Mouse (Mus musculus) G1E (cell line): ENCODE data around the gene Stambpl1. TPM values are rescaled to one million over a fixed set of nuclear protein-coding genes. Genes with fewer than 3 reads are reported as not detected.

Source experiments
- ATAC-seq: 2 replicates; pipeline ENCODE4 v1.8.0; 2016; ENCODE audit warnings: mild to moderate bottlenecking; ENCODE audit not compliant: insufficient number of reproducible peaks, poor library complexity, low FRiP score, severe bottlenecking; ENCODE audit errors: extremely low read depth
- DNase-seq: peaks from one replicate; pipeline ENCODE4 v3.0.0; 2012; ENCODE audit warnings: low spot score
- H3K27me3 ChIP-seq: 2 replicates; pipeline ENCODE4 v1.6.1; 2012; ENCODE audit warnings: mild to moderate bottlenecking, low read length, inconsistent platforms; ENCODE audit not compliant: insufficient read depth
- H3K36me3 ChIP-seq: replicated peaks from 2 replicates; pipeline ENCODE3; 2012; ENCODE audit warnings: mild to moderate bottlenecking, inconsistent platforms
- H3K4me1 ChIP-seq: 2 replicates; pipeline ENCODE4 v1.6.1; 2012; ENCODE audit warnings: low read depth, low read length, inconsistent platforms, mixed read lengths; ENCODE audit not compliant: insufficient read depth
- H3K4me3 ChIP-seq: 2 replicates; pipeline ENCODE4 v1.5.1; 2012; ENCODE audit warnings: low read depth, mild to moderate bottlenecking, inconsistent platforms, low read length, moderate library complexity, mixed read lengths
- H3K9me3 ChIP-seq: replicated peaks from 2 replicates; pipeline ENCODE4 v1.6.1; 2012; ENCODE audit warnings: inconsistent platforms
- CTCF ChIP-seq: IDR thresholded peaks from 2 replicates; pipeline ENCODE4 v1.5.1; 2012; ENCODE audit warnings: low read depth, low read length, inconsistent platforms, mixed read lengths
- GATA1 ChIP-seq: IDR thresholded peaks from 2 replicates; pipeline ENCODE4 v1.6.1; 2012; ENCODE audit warnings: borderline replicate concordance, low read length, inconsistent platforms, mixed read lengths
- GATA2 ChIP-seq: IDR thresholded peaks from 2 replicates; pipeline ENCODE4 v1.6.1; 2012; ENCODE audit warnings: low read depth, low read length, inconsistent platforms, borderline replicate concordance
- POLR2AphosphoS5 ChIP-seq: IDR thresholded peaks from 2 replicates; pipeline ENCODE4 v1.6.1; 2012; ENCODE audit warnings: low read depth, low read length, inconsistent platforms; ENCODE audit not compliant: insufficient replicate concordance
- TAL1 ChIP-seq: conservative IDR thresholded peaks from 2 replicates; pipeline ENCODE4 v1.6.1; 2012; ENCODE audit warnings: low read depth, low read length, inconsistent platforms, mixed read lengths
- polyA plus RNA-seq: library from polyadenylated mRNA; stranded (reverse); fragments of >175 nt; gene quantifications from 2 replicates; pipeline ENCODE4 v1.2.3, GENCODE M21; 2012
- total RNA-seq, 2 experiments: library from RNA; stranded (forward) in 1 of 2; stranded (reverse) in 1 of 2; fragments of 200-1000 nt in 1 of 2; fragments of >200 nt in 1 of 2; fragmentation: Nextera tagmentation in 1 of 2; gene quantifications; 2 replicates each; pipeline ENCODE4 v1.2.3; 2014 to 2017

Gene Stambpl1
- total and polyA plus RNA-seq, 3 experiments = 0.44 TPM; not detected in 2

GRCm38 (mm10) chr19:34254880-34255681 is 63.1 kb downstream of the Stambpl1 start, which contains the start of gene Acta2:
Acta2 (minus strand) TSS chr19:34255590.
- ATAC-seq = no peak
- 0 out of 2 replicates have a peak, but pooled peaks cover 3% of the 10 kb centered on the region for H3K27me3 ChIP-seq
- H3K4me1 ChIP-seq = no peaks in the 10 kb centered on the region
- TF ChIP-seq GATA2 = no peak
- TF ChIP-seq POLR2AphosphoS5 = no peak
- TF ChIP-seq GATA1 = no peak
- TF ChIP-seq CTCF = no peak
- TF ChIP-seq TAL1 = no peak
- H3K4me3 ChIP-seq = no peak within 1 kb of the TSS
- H3K9me3 ChIP-seq = no peaks in the 10 kb centered on the region
- no peak for DNase-seq
- no peaks in the 10 kb centered on the region for H3K36me3 ChIP-seq

- ATAC-seq (no peak), DNase-seq (no peak)
- no peaks in the 10 kb centered on the region for H3K9me3 ChIP-seq
- TF ChIP-seq GATA2 (no peak), POLR2AphosphoS5 (no peak), GATA1 (no peak), CTCF (no peak), TAL1 (no peak)
- no peaks in the 10 kb centered on the region for H3K4me1 ChIP-seq
- 0 out of 2 replicates have a peak, but pooled peaks cover 3% of the 10 kb centered on the region for H3K27me3 ChIP-seq
- no peaks in the 10 kb centered on the region for H3K36me3 ChIP-seq
- no peak overlapping the region for H3K4me3 ChIP-seq
Measured at GRCm38 (mm10) chr19:34256149-34256548, 64.1 kb downstream of the Stambpl1 start.

GRCm38 (mm10) chr19:34256936-34257335 is 64.9 kb downstream of the Stambpl1 start:
- ATAC-seq (no peak), DNase-seq (no peak)
- H3K27me3 ChIP-seq = 0 out of 2 replicates have a peak, but pooled peaks cover 3% of the 10 kb centered on the region
- H3K4me1 ChIP-seq = no peaks in the 10 kb centered on the region
- TF ChIP-seq TAL1 = no peak
- no peak for TF ChIP-seq CTCF
- no peak for TF ChIP-seq GATA1
- TF ChIP-seq POLR2AphosphoS5 = no peak
- TF ChIP-seq GATA2 = no peak
- no peaks in the 10 kb centered on the region for H3K9me3 ChIP-seq
- no peaks in the 10 kb centered on the region for H3K36me3 ChIP-seq
- no peak overlapping the region for H3K4me3 ChIP-seq

- DNase-seq (no peak), ATAC-seq (no peak)
- Histone ChIP-seq H3K36me3 (no peaks in the 10 kb centered on the region), H3K4me1 (no peaks in the 10 kb centered on the region), H3K9me3 (no peaks in the 10 kb centered on the region), H3K27me3 (no peaks in the 10 kb centered on the region), H3K4me3 (no peak overlapping the region)
- no peak for TF ChIP-seq POLR2AphosphoS5
- no peak for TF ChIP-seq TAL1
- no peak for TF ChIP-seq GATA1
- TF ChIP-seq GATA2 = no peak
- TF ChIP-seq CTCF = no peak
Measured at GRCm38 (mm10) chr19:34262273-34262974, 70.4 kb downstream of the Stambpl1 start.

- DNase-seq (no peak), ATAC-seq (no peak)
- TF ChIP-seq GATA1 (no peak), GATA2 (no peak), POLR2AphosphoS5 (no peak), CTCF (no peak), TAL1 (no peak)
- H3K36me3 ChIP-seq = no peaks in the 10 kb centered on the region
- H3K4me1 ChIP-seq = no peaks in the 10 kb centered on the region
- no peak overlapping the region for H3K4me3 ChIP-seq
- H3K9me3 ChIP-seq = no peaks in the 10 kb centered on the region
- H3K27me3 ChIP-seq = no peaks in the 10 kb centered on the region
Measured at GRCm38 (mm10) chr19:34265604-34266193, 73.7 kb downstream of the Stambpl1 start.

- no peak for ATAC-seq
- H3K4me1 ChIP-seq = no peaks in the 10 kb centered on the region
- no peak for DNase-seq
- no peaks in the 10 kb centered on the region for H3K36me3 ChIP-seq
- no peak overlapping the region for H3K4me3 ChIP-seq
- no peaks in the 10 kb centered on the region for H3K9me3 ChIP-seq
- H3K27me3 ChIP-seq = no peaks in the 10 kb centered on the region
- TF ChIP-seq POLR2AphosphoS5 = no peak
- TF ChIP-seq GATA1 = no peak
- no peak for TF ChIP-seq CTCF
- TF ChIP-seq TAL1 = no peak
- TF ChIP-seq GATA2 = no peak
Measured at GRCm38 (mm10) chr19:34268991-34269390, 77.0 kb downstream of the Stambpl1 start.
